In genomic region chr13:18173021-18173420, GRCm38 (mm10) we compare ENCODE assay signal across 26 mouse cellular contexts.
A peak's percentile ranks its signal among the peaks of the same experiment; 100 is the strongest.
DNase-seq lines count a peak whose midpoint lies in the region; ATAC-seq and TF ChIP-seq lines count a peak whose summit lies in the region.
"Had no signal": no experiment of that assay in that cellular context is flagged by ENCODE, and none has a peak within 500 bp of the region (broad histone marks: within the 10 kb centered on the region; RNA-seq: fewer than 3 reads in every experiment).

No protein-coding gene starts in this region.

- no peaks in the 10 kb centered on the region for H3K27me3 ChIP-seq in hindbrain, postnatal 0 days (ENCODE audit: insufficient read depth, low read length)
- no peaks in the 10 kb centered on the region for H3K27me3 ChIP-seq in hindbrain, embryonic 12.5 days
- no peaks in the 10 kb centered on the region for H3K27me3 ChIP-seq in midbrain, postnatal 0 days (ENCODE audit: insufficient read depth, low read length)
- H3K27me3 ChIP-seq in midbrain, embryonic 13.5 days: no peaks in the 10 kb centered on the region
- H3K27me3 ChIP-seq: forebrain, embryonic 13.5 days; hindbrain, embryonic 15.5 days; intestine, embryonic 15.5 days; limb, embryonic 12.5 days; liver, embryonic 13.5 days; megakaryocyte, embryonic 14.5 days; midbrain, embryonic 15.5 days; stomach, embryonic 15.5 days had no signal

- 22% methylated on average over 3 of the region's 3 CpGs for WGBS in hindbrain, postnatal 0 days
- 74% methylated on average over 3 of the region's 3 CpGs for WGBS in hindbrain, embryonic 12.5 days
- WGBS in midbrain, postnatal 0 days: 41% methylated on average over 3 of the region's 3 CpGs
- WGBS in midbrain, embryonic 13.5 days: 68% methylated on average over 3 of the region's 3 CpGs
- 8% methylated on average over 3 of the region's 3 CpGs for WGBS in large intestine, adult 2 months

- H3K4me3 ChIP-seq in hindbrain, postnatal 0 days (ENCODE audit: low read length): no peak overlapping the region
- no peak overlapping the region for H3K4me3 ChIP-seq in hindbrain, embryonic 12.5 days
- H3K4me3 ChIP-seq in midbrain, postnatal 0 days (ENCODE audit: low read depth, low read length): no peak overlapping the region
- no peak overlapping the region for H3K4me3 ChIP-seq in midbrain, embryonic 13.5 days (replicated peaks)
- H3K4me3 ChIP-seq: forebrain, embryonic 13.5 days; hindbrain, embryonic 15.5 days; intestine, embryonic 15.5 days; limb, embryonic 12.5 days; liver, embryonic 13.5 days; megakaryocyte, embryonic 14.5 days; midbrain, embryonic 15.5 days; stomach, embryonic 15.5 days had no signal

- no peaks in the 10 kb centered on the region for H3K9me3 ChIP-seq in hindbrain, postnatal 0 days (ENCODE audit: low read length)
- H3K9me3 ChIP-seq in hindbrain, embryonic 12.5 days (replicated peaks): no peaks in the 10 kb centered on the region
- no peaks in the 10 kb centered on the region for H3K9me3 ChIP-seq in midbrain, postnatal 0 days (ENCODE audit: low read length)
- H3K9me3 ChIP-seq in midbrain, embryonic 13.5 days: no peaks in the 10 kb centered on the region
- H3K9me3 ChIP-seq: forebrain, embryonic 13.5 days; hindbrain, embryonic 15.5 days; intestine, embryonic 15.5 days; limb, embryonic 12.5 days; liver, embryonic 13.5 days; megakaryocyte, embryonic 14.5 days; midbrain, embryonic 15.5 days; stomach, embryonic 15.5 days had no signal

- H3K9ac ChIP-seq in hindbrain, postnatal 0 days (replicated peaks; ENCODE audit: low read length): no peak overlapping the region
- H3K9ac ChIP-seq in hindbrain, embryonic 12.5 days: no peak overlapping the region
- no peak overlapping the region for H3K9ac ChIP-seq in midbrain, postnatal 0 days (replicated peaks; ENCODE audit: low read length, poor library complexity, severe bottlenecking)
- H3K9ac ChIP-seq in midbrain, embryonic 13.5 days (replicated peaks): no peak overlapping the region
- H3K9ac ChIP-seq: forebrain, embryonic 13.5 days; hindbrain, embryonic 15.5 days; intestine, embryonic 15.5 days; limb, embryonic 12.5 days; liver, embryonic 13.5 days; midbrain, embryonic 15.5 days; stomach, embryonic 15.5 days had no signal

- no peak overlapping the region for H3K4me2 ChIP-seq in hindbrain, postnatal 0 days (ENCODE audit: low read depth, low read length)
- H3K4me2 ChIP-seq in hindbrain, embryonic 12.5 days (replicated peaks): no peak overlapping the region
- H3K4me2 ChIP-seq in midbrain, postnatal 0 days (ENCODE audit: low read depth, low read length, poor library complexity, severe bottlenecking): no peak overlapping the region
- H3K4me2 ChIP-seq in midbrain, embryonic 13.5 days (replicated peaks): no peak overlapping the region
- H3K4me2 ChIP-seq: forebrain, embryonic 13.5 days; heart, embryonic 11.5 days; hindbrain, embryonic 15.5 days; intestine, embryonic 15.5 days; limb, embryonic 12.5 days; liver, embryonic 13.5 days; midbrain, embryonic 15.5 days; stomach, embryonic 15.5 days had no signal

- no peak for ATAC-seq in hindbrain, postnatal 0 days
- no peak for ATAC-seq in hindbrain, embryonic 12.5 days (ENCODE audit: low FRiP score)
- no peak for ATAC-seq in midbrain, postnatal 0 days (ENCODE audit: low FRiP score)
- ATAC-seq in midbrain, embryonic 13.5 days: no peak
- ATAC-seq: activated CD4-positive, CD25-positive, alpha-beta regulatory T cell, adult 4 months; intestine, embryonic 15.5 days; lung, postnatal 0 days; midbrain, embryonic 15.5 days had no signal

- peak; percentile 4 for DNase-seq in cerebellum, adult 9-11 months
- DNase-seq in cerebellum, adult 18-20 months: no peak
- DNase-seq in hindbrain, postnatal 0 days (ENCODE audit: low spot score): peak; percentile 62
- peak; percentile 55 for DNase-seq in midbrain, postnatal 0 days (ENCODE audit: low spot score)
- peak; percentile 4 for DNase-seq in large intestine, adult 2 months (ENCODE audit: low read depth, low spot score)
- no peak for DNase-seq in adrenal gland, adult 18-20 months (ENCODE audit: low spot score in 2 of 2)
- DNase-seq: adrenal gland, postnatal 14 days; gastrocnemius, postnatal 25 days; heart, postnatal 4 days; layer of hippocampus, postnatal 36 days; liver, embryonic 13.5 days; lung, adult 18-20 months; lung, postnatal 4 days; right cerebral cortex, postnatal 25 days had no signal

- no peak for TF ChIP-seq CTCF in hindbrain, postnatal 0 days (IDR thresholded peaks at IDR 0.05; ENCODE audit: low read depth)
- TF ChIP-seq CTCF in midbrain, postnatal 0 days (IDR thresholded peaks at IDR 0.05): no peak

- no peak overlapping the region for H3K27ac ChIP-seq in hindbrain, postnatal 0 days
- H3K27ac ChIP-seq in hindbrain, embryonic 12.5 days: no peak overlapping the region
- no peak overlapping the region for H3K27ac ChIP-seq in midbrain, postnatal 0 days (ENCODE audit: low read depth, low read length)
- no peak overlapping the region for H3K27ac ChIP-seq in midbrain, embryonic 13.5 days
- H3K27ac ChIP-seq: forebrain, embryonic 13.5 days; hindbrain, embryonic 15.5 days; intestine, embryonic 15.5 days; limb, embryonic 12.5 days; liver, embryonic 13.5 days; midbrain, embryonic 15.5 days; stomach, embryonic 15.5 days had no signal

- no peaks in the 10 kb centered on the region for H3K36me3 ChIP-seq in hindbrain, postnatal 0 days (ENCODE audit: insufficient read depth, low read length)
- no peaks in the 10 kb centered on the region for H3K36me3 ChIP-seq in hindbrain, embryonic 12.5 days
- no peaks in the 10 kb centered on the region for H3K36me3 ChIP-seq in midbrain, postnatal 0 days (ENCODE audit: insufficient read depth, low read length)
- H3K36me3 ChIP-seq in midbrain, embryonic 13.5 days: no peaks in the 10 kb centered on the region
- H3K36me3 ChIP-seq: hindbrain, embryonic 15.5 days; intestine, embryonic 15.5 days; limb, embryonic 12.5 days; liver, embryonic 13.5 days; midbrain, embryonic 15.5 days; stomach, embryonic 15.5 days had no signal

- 0 out of 2 replicates have a peak, but pooled peaks cover 3% of the 10 kb centered on the region for H3K4me1 ChIP-seq in hindbrain, postnatal 0 days (ENCODE audit: insufficient read depth, low read length)
- no peaks in the 10 kb centered on the region; the same call in 1 of the 2 replicates for H3K4me1 ChIP-seq in hindbrain, embryonic 12.5 days
- H3K4me1 ChIP-seq in midbrain, postnatal 0 days (ENCODE audit: insufficient read depth, low read length): no peaks in the 10 kb centered on the region
- H3K4me1 ChIP-seq in midbrain, embryonic 13.5 days (replicated peaks): peaks cover 4% of the 10 kb centered on the region; the same call in 1 of the 2 replicates
- H3K4me1 ChIP-seq: hindbrain, embryonic 15.5 days; intestine, embryonic 15.5 days; limb, embryonic 12.5 days; megakaryocyte, embryonic 14.5 days; stomach, embryonic 15.5 days had no signal

Comparison
In these comparisons a context has a peak if more than half of its experiments do, and no peak if none do; other contexts are left out.
1. DNase-seq: peak in cerebellum, adult 9-11 months (single experiment), hindbrain, postnatal 0 days (single experiment), midbrain, postnatal 0 days (single experiment) and large intestine, adult 2 months (single experiment); none in cerebellum, adult 18-20 months (0 of 2) and adrenal gland, adult 18-20 months (0 of 2).